Mouse (Mus musculus) gastrocnemius, adult 8-10 months (tissue): ENCODE measurements at regions not wholly inside any gene's neighbourhood (a gene's known extent, or its start where the extent isn't known, plus 50 kb on each side); places are given as distances from the start of the nearest gene placed in this dataset.

Experiments
- DNase-seq, 2 experiments: peaks; one replicate each; pipeline ENCODE4 v3.0.0; 2022; ENCODE audit warnings: low spot score in 2 of 2

DNA sequence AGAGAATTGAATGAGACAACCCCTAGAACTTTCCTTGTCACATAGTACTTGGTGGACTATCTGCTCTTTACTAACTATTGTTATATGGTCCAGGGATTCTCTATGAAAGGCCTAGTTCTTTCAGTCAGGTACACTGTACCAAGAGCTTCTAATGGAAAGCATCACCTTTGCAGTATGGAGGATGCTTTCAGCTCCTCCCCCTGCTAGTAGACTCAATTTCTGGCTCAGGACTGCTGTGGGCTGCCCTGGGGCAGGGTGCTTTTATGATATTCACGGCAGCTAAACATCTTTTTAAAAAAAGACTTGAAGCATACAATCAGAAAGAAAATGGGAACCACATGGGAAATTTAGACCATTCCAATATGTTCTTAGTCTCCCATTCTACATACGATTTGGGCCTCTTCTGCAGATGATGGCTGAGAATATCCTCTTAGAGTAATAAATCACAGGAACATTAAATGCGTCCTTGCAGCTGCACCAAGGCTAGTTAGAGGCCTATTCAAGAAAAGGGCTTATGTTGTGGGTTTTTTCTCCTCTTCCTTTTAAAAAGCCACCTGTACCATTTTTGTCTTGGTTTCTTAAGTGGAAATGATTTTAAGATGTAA, 61.7 kb upstream of the 6030498E09Rik start:
- no peak for DNase-seq

DNA sequence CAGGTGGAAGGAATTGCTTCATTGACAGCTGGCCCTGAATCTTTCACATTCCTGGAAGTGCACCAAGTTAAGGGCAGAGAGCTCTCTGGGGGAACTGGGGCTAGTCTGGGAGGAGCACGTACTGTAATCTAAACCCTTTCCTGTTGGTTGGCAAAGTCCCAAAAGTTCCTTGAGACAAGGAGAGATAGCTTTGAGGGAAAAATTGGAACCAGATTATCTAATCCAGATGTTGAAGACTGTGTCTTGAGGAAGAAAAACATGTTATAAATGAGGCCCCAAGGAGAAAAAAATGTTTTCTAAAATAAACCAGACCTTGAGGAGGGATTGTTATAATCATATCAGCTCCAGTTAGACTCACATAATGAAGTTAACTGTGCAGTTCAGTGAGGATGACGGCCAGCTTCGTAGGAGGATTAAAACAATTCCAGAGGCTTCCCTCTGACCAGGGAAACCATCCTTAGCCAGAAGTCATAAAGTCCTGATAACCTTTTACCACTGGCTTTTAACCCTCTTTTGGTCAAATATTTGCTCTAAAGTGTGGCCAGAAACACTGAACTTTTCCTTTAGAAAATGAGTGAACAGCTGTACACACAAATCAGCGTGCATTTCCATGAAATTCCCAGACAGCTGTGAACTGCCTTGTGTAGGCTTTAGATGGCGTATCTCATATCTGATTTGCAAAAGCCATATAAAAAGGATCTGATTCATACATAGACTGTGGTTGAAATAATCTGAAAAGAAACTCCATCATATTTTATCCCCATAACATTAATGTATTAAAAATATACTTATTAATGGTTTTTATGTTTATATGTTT, 60.8 kb upstream of the 6030498E09Rik start:
- DNase-seq = peak; percentile 2 to 5
